12 mouse cellular contexts compared by ENCODE assay signal in genomic region chr11:8219911-8220310, GRCm38 (mm10).
"Had no signal": no experiment of that assay in that cellular context is flagged by ENCODE, and none has a peak within 500 bp of the region (broad histone marks: within the 10 kb centered on the region; RNA-seq: fewer than 3 reads in every experiment).

No protein-coding gene starts in this region.

- H3K36me3 ChIP-seq: intestine, embryonic 15.5 days; limb, embryonic 12.5 days; limb, embryonic 15.5 days; liver, embryonic 13.5 days had no signal

- H3K27ac ChIP-seq: intestine, embryonic 15.5 days; layer of hippocampus, adult 2 months; limb, embryonic 12.5 days; limb, embryonic 15.5 days; liver, embryonic 13.5 days had no signal

- H3K9me3 ChIP-seq: intestine, embryonic 15.5 days; limb, embryonic 12.5 days; limb, embryonic 15.5 days; liver, embryonic 13.5 days had no signal

- ATAC-seq: intestine, embryonic 15.5 days had no signal

- H3K9ac ChIP-seq: intestine, embryonic 15.5 days; limb, embryonic 12.5 days; limb, embryonic 15.5 days; liver, embryonic 13.5 days had no signal

- H3K4me1 ChIP-seq: intestine, embryonic 15.5 days; limb, embryonic 15.5 days; liver, embryonic 13.5 days had no signal

- H3K4me2 ChIP-seq: intestine, embryonic 15.5 days; limb, embryonic 12.5 days; limb, embryonic 15.5 days; liver, embryonic 13.5 days; midbrain, embryonic 11.5 days had no signal

- H3K4me3 ChIP-seq: intestine, embryonic 15.5 days; layer of hippocampus, adult 2 months; limb, embryonic 12.5 days; limb, embryonic 15.5 days; liver, embryonic 13.5 days had no signal

- H3K27me3 ChIP-seq: intestine, embryonic 15.5 days; limb, embryonic 12.5 days; limb, embryonic 15.5 days; liver, embryonic 13.5 days had no signal

- DNase-seq: layer of hippocampus, adult 9-11 months; liver, embryonic 13.5 days; lung, adult 2 months; lung, postnatal 4 days; midbrain, embryonic 14.5 days; thymus, adult 18-20 months; thymus, postnatal 36 days had no signal
